Mouse (Mus musculus) brain, embryonic 14.5 days (tissue): ENCODE measurements around the gene Baiap2. TPM values are rescaled to one million over a fixed set of nuclear protein-coding genes. Genes with fewer than 3 reads are reported as not detected.

Experiments
- DNase-seq: peaks from one replicate; pipeline ENCODE4 v3.0.0-alpha.2; 2011; ENCODE audit warnings: low read depth
- CTCF ChIP-seq: fragments of 200-500 bp; IDR thresholded peaks from 2 replicates; pipeline ENCODE4 v1.5.1; 2012; ENCODE audit warnings: inconsistent platforms, mild to moderate bottlenecking, moderate library complexity, borderline replicate concordance; ENCODE audit not compliant: insufficient read depth, insufficient read length; ENCODE audit errors: extremely low read depth
- POLR2A ChIP-seq: fragments of 200-500 bp; IDR thresholded peaks from 2 replicates; pipeline ENCODE4 v1.6.1; 2012; ENCODE audit warnings: mild to moderate bottlenecking, inconsistent platforms, borderline replicate concordance; ENCODE audit not compliant: poor library complexity, insufficient read depth, insufficient read length, severe bottlenecking; ENCODE audit errors: extremely low read depth
- polyA plus RNA-seq: library from polyadenylated mRNA; depleted of rRNA; stranded (reverse); fragments of >200 nt; gene quantifications from 2 replicates; pipeline ENCODE4 v1.2.3, GENCODE M21; 2012

Baiap2 gene
- polyA plus RNA-seq, 1 experiment, result 17.8 TPM

GRCm38 (mm10) chr11:119973789-119974188, 31.2 kb downstream of the Baiap2 start:
- no peak for TF ChIP-seq POLR2A
- DNase-seq, result no peak

GRCm38 (mm10) chr11:119975739-119976501, 33.4 kb downstream of the Baiap2 start:
- DNase-seq, result no peak
- no peak for TF ChIP-seq POLR2A
- TF ChIP-seq CTCF, result no peak

GRCm38 (mm10) chr11:119978701-119979100, 36.1 kb downstream of the Baiap2 start:
- TF ChIP-seq POLR2A (no peak), CTCF (no peak)
- DNase-seq, result no peak

- DNase-seq, result no peak
- TF ChIP-seq CTCF, result no peak
- no peak for TF ChIP-seq POLR2A
Observed at GRCm38 (mm10) chr11:119979596-119980385, 37.2 kb downstream of the Baiap2 start.

GRCm38 (mm10) chr11:119981769-119982168, 39.2 kb downstream of the Baiap2 start:
- no peak for DNase-seq
- no peak for TF ChIP-seq CTCF
- no peak for TF ChIP-seq POLR2A

GRCm38 (mm10) chr11:119982236-119982635, 39.7 kb downstream of the Baiap2 start:
- DNase-seq, result peak; percentile 56
- no peak for TF ChIP-seq POLR2A
- TF ChIP-seq CTCF, result no peak

- TF ChIP-seq POLR2A (no peak), CTCF (no peak)
- DNase-seq, result no peak
Observed at GRCm38 (mm10) chr11:119983151-119983550, 40.6 kb downstream of the Baiap2 start.

- TF ChIP-seq POLR2A (no peak), CTCF (no peak)
- no peak for DNase-seq
Observed at GRCm38 (mm10) chr11:119986751-119987425, 44.3 kb downstream of the Baiap2 start.

GRCm38 (mm10) chr11:119987876-119988275, 45.3 kb downstream of the Baiap2 start:
- DNase-seq, result no peak
- TF ChIP-seq POLR2A, result no peak
- TF ChIP-seq CTCF, result no peak

GRCm38 (mm10) chr11:119988391-119988790, 45.8 kb downstream of the Baiap2 start:
- TF ChIP-seq CTCF (no peak), POLR2A (no peak)
- no peak for DNase-seq

- peak; percentile 90 for DNase-seq
- TF ChIP-seq POLR2A, result no peak
- TF ChIP-seq CTCF, result no peak
Observed at GRCm38 (mm10) chr11:119989115-119989564, 46.6 kb downstream of the Baiap2 start.
